Comparison of ENCODE assay signal across 13 mouse cellular contexts in genomic region chr11:61584830-61585229, GRCm38 (mm10). TPM values are rescaled to one million over a fixed set of nuclear protein-coding genes. Genes with fewer than 3 reads are reported as not detected.
"Had no signal": no experiment of that assay in that cellular context is flagged by ENCODE, and none has a peak within 500 bp of the region (broad histone marks: within the 10 kb centered on the region; RNA-seq: fewer than 3 reads in every experiment).

No protein-coding gene starts in this region.

- H3K36me3 ChIP-seq: limb, embryonic 12.5 days; liver, embryonic 13.5 days; midbrain, embryonic 10.5 days; neural tube, embryonic 12.5 days had no signal

- H3K4me2 ChIP-seq: limb, embryonic 12.5 days; liver, embryonic 13.5 days; neural tube, embryonic 12.5 days had no signal

- H3K9me3 ChIP-seq: liver, embryonic 13.5 days; midbrain, embryonic 10.5 days had no signal

- H3K27me3 ChIP-seq: limb, embryonic 12.5 days; neural tube, embryonic 12.5 days had no signal

- H3K4me3 ChIP-seq: limb, embryonic 12.5 days; liver, embryonic 13.5 days; midbrain, embryonic 10.5 days; neural tube, embryonic 12.5 days had no signal

- DNase-seq: layer of hippocampus, adult 9-11 months; liver; liver, embryonic 13.5 days; lung, adult 18-20 months; lung, postnatal 4 days; midbrain, embryonic 14.5 days; thymus, adult 2 months; thymus, postnatal 25 days had no signal

- H3K9ac ChIP-seq: limb, embryonic 12.5 days; liver, embryonic 13.5 days; neural tube, embryonic 12.5 days had no signal

- H3K27ac ChIP-seq: kidney, postnatal 0 days; limb, embryonic 12.5 days; liver, embryonic 13.5 days; midbrain, embryonic 10.5 days; neural tube, embryonic 12.5 days had no signal

- H3K4me1 ChIP-seq: limb, embryonic 12.5 days; liver, embryonic 13.5 days; midbrain, embryonic 10.5 days; neural tube, embryonic 12.5 days had no signal

RNA-seq across cellular contexts. Expression of gene Epn2, which starts 5.3 kb away (rescaled TPM):
- total RNA-seq: monocyte, adult 5-6 weeks had no signal
